Mouse (Mus musculus) gastrocnemius, postnatal 4 days (tissue): Measurements from ENCODE around the gene R3hdm4. TPM values are rescaled to one million over a fixed set of nuclear protein-coding genes. Genes with fewer than 3 reads are reported as not detected.
A peak's percentile ranks its signal among the peaks of the same experiment; 100 is the strongest.
"Not testable (repeated sequence)": the region's sequence is repeated elsewhere in the genome, so short reads cannot be mapped to it uniquely, and the experiment has no call there.

Experiments
- DNase-seq, 2 experiments: peaks; one replicate each; pipeline ENCODE4 v3.0.0; 2021 to 2022; ENCODE audit warnings: low spot score in 2 of 2, mixed read lengths in 2 of 2
- long read RNA-seq, 2 experiments: library from polyadenylated mRNA; stranded (forward); transcript quantifications; one replicate each; pipeline ENCODE4 v2.0.0; 2021
- total RNA-seq, 2 experiments: library from RNA; stranded (reverse); gene quantifications; 2 replicates each; pipeline ENCODE4 v1.2.3; 2021

Gene R3hdm4
- total RNA-seq = 100 to 1,000 TPM in 1 of 2 experiments, 10 to 100 TPM in 1; 97.9 to 102 TPM
- long read RNA-seq, experiment 1, transcript R3hdm4-201 (8 exons, 1,898 nt) = major isoform, 107 of 138 reads
- long read RNA-seq, experiment 1, partial matches to known transcripts = 10 of 138 reads
- long read RNA-seq, experiment 1, other reads (novel, unspliced or antisense) = 21 of 138 reads
- long read RNA-seq, experiment 2, transcript R3hdm4-201 (8 exons, 1,898 nt) = major isoform, 103 of 136 reads
- long read RNA-seq, experiment 2, partial matches to known transcripts = 11 of 136 reads
- long read RNA-seq, experiment 2, other reads (novel, unspliced or antisense) = 22 of 136 reads

DNA sequence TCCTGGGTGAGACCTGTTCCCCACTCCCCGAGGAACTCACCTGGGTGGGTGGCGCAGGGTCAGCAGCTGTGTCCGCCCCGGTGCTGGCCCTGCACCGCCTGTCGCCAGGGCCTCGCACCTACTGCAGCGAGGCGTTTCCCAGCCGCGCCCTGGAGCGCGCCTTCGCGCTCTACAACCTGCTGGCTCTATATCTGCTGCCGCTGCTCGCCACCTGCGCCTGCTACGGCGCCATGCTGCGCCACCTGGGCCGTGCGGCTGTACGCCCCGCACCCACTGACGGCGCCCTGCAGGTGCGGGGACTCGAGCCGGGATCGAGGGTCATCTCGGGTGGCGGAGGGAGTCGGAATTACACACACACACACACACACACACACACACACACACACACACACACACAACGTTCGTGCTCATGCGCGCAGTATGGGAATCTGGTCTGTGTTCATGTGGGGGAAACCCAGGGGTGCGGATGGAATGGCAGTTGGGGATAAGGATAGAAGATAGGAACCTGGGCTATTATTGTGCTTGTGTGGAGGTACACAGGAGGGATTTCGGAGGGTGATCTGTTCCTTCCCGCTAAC is at the start of gene R3hdm4:
Gene R3hdm4 (minus strand): TSS at position 251 of the 578 bp plus-strand sequence.
- DNase-seq = no peak

DNA sequence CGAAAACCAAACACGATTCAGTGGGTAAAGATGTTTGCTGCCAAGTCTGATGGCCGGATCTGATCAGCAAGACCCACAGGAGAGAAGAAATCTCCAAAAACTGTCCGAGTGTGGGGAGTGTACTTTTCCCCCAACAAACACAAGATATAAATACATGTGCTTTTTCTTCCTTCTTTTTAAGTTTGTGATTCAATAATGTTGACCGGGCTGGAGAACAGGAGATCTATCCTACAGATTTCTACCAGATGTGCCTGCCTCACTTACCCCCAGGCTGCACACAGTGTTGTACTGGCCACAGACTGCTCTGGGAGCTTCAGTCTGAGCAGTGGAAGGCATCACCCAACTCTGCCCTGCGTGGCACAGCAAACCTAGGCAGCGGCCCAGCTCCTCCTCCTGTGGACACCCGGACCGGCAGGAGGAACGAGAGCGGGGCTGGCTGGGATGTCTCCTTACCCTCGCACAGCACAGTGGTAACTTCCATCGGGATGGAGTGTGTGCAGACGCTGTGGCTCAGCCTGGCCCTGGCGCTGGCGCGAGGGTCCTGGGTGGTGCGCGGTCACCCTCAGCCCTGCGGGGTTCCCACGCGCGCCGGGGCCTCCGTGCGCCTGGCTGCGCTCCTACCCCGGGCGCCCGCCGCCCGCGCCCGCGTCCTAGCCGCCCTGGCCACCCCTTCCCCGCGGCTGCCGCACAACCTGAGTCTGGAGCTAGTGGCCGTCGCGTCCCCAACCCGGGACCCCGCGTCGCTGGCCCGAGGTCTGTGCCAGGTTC is 49.6 kb upstream of the R3hdm4 start, which contains the start of gene Grin3b:
Gene Grin3b (plus strand): TSS at position 301 of the 768 bp plus-strand sequence.
- no peak for DNase-seq

DNA sequence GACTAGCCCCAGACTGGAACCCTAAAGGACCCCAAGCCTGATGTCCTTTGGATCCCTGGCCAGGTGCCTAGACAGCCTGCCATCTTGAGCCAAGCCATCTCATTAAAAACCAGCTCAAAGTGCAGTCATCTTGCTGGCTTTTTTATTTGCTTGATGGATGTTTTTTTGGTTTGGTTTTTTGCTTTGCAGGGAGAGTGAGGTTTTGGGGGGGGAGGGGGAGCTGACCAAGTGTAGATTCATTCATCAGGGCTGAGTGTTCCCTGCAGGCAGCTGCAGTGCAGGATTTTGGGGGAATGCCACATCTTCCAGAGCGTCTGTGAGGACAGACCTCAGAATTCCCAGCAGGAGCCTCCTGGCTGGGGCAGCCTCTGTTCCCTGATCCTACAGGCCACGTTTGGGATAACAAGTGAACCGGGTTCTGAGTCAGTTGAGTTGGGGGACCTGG is 48.1 kb upstream of the R3hdm4 start:
- no peak for DNase-seq

DNA sequence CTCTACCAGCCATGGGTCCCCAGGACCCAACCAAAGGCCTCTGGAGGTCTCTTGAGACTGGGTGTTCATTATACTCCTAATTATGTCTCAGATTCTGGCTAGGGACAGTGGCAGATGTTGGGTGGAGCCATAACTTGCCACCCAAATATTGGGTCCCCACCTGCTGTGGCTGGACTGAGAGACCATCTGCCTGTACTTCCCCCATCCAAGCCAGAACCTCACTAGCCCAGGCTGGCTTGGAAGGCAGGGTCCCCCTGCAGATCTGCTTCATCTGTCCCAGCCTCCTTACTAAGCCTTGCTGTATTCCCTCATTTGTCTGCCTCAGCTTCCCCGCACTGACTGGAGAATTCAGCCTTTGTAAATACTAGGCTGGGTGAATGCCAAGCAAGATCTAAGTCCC is 47.2 kb upstream of the R3hdm4 start:
- no peak for DNase-seq

DNA sequence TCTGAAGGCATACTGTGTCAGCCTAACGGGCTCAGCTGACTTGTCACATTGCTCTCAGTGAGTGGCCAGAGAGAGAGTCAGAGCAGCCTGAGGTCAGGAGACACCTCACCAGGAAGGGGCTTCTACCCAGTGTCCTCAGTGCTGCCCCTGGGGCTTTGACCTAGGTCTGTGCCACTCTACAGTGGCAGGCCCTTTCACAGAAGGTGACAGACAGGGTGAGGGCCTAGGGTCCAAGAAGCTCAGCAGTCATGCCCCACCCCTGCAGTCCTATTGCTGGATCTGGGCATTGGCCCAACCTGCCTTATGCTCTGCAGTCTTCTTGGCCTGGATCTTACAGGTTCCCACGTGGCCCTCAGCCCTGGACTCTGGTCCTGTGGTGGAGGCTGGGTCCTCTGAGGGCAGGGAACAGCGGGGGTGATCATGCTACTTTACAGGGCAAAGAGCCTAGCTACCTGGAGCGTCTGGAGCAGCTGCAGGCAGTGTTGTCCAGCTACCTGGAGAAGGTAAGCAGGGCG is 45.9 kb upstream of the R3hdm4 start:
- DNase-seq = no peak

DNA sequence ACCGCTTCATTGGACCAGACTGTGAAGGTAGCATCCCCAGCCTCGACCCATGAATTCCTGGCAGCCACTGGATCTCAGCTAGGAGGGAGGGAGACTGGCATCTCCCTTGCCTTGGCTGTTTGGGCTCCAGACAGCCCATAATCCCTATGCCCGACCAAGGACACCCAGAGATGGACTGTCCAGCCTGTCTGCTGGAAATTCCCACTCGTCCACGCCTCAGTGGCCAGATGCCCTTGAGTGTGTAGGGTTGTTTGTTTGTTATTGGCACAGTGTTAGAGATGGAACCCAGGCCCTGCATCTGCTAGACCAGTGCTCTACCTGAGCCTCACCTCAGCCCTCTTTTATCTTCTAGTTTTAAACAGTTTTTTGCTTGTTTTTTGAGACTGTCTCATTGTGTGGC is 44.3 kb upstream of the R3hdm4 start:
- no peak for DNase-seq

DNA sequence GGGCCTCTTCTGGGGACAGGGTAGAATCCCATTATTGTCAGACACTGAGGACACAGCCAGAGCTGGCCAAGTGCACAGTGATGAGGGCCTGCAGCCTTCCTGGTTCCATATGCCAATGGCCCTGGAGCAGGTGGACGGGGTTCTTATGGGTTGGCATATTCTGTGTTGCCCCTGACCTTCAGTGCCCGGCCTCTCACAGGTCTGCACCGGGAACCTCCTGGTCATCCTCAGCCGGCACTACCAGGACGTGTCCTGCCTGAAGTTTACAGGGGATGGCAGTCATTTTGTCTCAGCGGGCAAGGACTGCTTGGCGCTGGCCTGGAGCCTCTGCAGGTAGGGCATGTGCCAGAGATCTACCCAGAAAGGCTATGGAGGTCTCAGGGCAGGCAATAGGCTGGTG is 43.7 kb upstream of the R3hdm4 start:
- DNase-seq = no peak

DNA sequence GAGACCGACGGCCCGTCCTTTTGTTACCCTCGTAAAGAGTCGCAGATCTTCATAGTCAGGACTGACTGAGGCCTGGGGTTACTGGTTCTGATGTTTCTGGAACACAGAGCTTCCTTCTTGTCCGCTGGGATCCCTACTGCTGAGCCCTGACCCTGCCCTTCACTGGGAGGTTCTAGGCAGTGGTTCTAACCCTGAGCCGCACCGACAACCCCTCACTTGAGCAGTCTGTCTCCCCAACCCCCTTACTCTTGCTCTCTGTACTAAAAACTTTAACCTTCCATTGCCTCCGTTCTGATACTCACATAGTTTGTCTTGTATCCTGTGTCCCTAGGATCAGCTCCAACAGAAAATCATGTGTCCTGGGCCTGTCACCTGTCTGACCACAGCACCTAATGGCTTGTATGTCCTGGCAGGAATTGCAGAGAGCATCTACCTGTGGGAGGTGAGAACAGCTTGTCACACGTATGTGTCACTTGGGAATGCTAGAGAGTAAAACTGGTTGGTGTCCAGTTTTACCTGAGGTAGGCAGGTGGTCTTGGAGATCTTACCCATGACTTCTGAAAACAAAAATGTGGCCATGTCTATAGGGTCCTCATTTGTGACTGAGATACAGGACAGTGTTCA is 39.8 kb upstream of the R3hdm4 start:
- DNase-seq = no peak

DNA sequence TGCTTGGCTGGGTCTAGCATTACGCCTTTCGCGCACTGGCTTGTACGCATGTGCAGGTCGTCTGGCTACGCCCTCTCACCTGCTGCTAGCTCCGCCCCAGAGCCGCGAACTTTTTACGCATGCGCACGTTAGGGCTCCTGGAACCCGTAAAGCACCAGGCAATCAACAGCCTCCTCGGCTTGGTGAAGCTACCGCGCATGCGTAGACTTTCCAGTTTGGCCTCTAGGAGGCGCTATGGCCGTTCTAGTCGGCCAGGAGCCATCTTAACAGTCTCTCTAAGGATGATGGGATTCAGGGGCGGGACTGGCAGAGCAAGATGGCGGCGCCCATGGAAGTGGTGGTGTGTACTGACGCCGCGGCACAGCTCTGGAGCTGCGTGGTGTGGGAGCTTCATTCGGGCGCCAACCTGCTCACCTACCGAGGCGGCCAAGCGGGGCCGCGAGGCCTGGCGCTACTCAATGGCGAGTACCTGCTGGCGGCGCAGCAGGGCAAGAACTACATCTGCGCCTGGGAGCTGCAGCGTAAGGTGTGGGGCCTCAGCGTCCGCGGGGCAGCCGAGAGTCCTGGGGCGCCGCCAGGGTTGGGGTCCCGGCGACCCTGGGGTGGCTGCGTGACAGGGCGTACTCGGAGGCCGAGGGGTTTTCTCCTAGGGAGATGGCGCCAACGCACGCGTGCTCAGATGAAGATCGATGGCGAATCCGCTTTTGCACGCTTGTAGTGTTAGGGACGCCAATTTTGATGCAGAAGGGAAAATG is 39.0 kb upstream of the R3hdm4 start, which contains the start of gene Wdr18:
Gene Wdr18 (plus strand): TSS at position 306 of the 755 bp plus-strand sequence.
- DNase-seq = peak; percentile 96

DNA sequence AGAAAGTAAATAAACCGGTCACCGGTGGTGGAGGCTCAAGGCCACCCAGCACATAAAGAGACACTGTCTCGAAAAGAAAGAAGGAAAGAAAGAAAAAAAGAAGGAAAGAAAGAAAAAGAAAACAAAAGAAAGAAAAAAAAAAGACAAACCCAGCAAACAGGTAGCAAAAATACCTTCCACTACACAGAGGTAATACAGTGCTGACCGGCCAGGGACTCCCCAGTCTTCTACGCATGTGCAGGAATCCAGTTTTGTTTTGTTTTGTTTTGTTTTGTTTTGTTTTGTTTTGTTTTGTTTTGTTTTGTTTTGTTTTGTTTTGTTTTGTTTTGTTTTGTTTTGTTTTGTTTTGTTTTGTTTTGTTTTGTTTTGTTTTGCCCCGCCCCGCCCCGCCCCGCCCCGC is 38.4 kb upstream of the R3hdm4 start:
- DNase-seq = not testable (repeated sequence)

DNA sequence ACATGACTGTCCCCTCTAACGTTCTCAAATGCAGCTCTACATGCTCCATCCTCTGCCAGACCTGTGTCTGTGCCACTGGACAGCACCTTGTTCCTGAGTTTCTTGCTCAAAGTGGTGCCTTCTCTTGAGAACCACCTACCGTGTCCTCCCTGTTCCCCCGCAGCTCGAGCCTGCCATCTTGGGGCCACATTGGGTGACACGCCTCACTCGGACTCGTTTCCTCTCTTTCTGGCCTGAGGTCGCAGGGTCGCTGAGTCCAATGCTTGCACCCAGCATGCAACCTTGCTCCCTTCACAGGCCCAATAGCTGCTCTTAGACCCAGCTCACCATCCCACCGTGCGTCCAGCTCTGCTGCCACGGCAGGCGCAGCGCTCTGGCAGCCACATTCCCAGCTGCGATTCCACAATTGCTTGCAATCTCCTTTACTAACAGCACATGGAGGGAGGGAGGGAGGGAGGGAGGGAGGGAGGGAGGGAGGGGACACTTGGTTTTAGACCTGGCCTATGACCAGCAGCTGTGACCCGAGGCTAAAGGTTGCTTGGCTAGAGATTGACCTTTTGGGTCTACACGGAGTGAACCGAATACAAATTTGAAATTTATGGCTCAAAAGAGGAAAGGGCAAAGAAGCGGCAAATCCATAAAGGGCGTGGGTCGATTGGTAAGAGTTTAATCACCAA is 37.3 kb upstream of the R3hdm4 start:
- DNase-seq = peak; percentile 70 to 81

DNA sequence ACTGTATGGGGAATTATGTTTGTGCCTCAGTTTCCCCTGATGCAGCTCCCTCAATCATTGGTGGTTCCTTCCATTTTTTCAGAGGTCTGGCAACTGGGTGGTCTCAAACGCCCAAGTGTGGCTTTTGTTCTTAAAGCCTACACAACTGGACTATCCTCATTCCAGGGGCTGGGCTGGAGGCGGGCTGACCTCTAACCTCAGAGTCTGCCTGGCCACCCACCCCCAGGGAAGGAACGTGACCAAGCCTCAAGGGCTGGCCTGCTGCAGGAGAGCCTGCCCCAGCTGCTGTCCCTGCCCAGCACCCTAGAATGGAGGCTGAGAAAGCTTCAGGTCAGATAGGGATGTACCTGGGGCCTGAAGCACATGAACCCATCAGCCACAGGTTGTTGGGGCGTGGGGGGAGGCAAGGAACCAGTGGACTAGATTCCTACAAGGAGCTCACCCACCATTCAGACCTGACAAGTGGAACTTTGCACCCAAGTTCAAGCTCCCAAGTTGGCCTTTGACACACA is 35.7 kb upstream of the R3hdm4 start:
- no peak for DNase-seq

DNA sequence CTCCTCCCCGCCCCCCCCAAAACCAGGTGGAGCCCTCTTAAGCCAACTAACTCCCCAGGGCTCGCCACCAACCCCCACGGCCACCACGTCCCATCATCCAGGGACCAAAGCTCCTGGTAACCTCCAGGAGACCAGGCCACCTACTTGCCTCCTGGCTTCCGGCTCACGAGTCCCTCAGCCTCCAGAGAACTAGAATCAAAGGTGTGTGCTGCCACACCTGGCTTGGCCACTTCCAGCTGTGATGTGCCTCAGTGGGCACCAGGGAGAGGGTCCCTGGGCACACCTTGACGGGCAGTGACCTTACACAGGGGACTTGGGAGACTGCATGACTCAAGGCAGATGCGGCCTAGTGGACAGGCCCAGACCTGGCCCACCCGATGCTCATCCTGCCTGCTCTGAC is 34.7 kb upstream of the R3hdm4 start:
- no peak for DNase-seq

DNA sequence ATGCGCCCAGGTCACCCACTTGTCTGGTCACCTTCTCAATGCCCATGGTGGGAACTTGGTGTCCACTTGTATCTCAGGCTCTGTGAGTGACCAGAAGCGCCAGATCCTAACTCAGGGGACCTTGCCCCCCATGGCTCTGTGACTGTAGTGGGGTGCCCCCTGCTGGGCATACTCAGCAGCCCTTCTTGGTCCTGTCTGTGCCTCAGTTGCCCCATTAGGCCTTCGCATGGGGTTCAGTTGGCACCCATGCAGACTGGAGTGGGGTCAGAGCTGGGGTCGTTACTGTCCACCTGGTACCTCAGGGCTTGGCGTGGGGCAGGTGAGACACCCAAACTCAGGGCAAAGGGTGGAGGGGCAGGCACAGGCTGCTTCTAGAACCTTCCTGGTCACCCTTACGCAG is 32.9 kb upstream of the R3hdm4 start:
- DNase-seq = no peak

DNA sequence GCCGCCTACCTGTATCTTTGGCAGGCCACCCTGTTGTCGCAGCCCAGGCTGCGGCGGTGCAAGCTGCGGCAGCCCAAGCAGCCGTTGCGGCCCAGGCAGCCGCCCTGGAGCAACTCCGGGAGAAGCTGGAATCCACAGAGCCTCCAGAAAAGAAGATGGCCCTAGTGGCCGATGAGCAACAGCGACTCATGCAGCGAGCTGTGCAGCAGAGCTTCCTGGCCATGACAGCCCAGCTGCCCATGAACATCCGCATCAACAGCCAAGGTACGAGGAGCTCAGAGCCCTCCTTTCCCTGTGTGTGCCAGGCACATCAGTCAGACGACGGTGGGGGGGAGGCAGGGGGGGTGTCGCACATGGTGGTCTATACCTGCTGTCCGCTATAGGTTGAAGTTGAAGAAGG is 29.7 kb upstream of the R3hdm4 start:
- no peak for DNase-seq

DNA sequence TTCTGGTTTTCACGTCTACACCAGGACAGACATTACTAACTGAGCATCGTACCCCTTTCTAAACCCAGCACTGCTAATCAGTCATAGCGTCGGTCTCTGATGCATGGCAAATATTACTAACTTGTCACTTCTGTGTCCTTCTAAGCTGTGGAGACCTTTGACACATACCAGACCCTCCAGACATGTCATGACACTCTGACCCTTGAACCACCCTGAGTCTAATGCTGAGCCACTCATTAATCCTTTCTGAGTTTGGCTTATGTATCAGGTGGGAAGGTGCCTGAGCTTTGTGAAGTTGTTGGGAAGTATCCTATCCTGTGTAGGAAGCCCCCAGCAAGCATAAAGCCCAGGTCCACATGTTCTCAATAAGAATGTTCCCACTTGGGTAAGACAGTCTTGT is 28.9 kb upstream of the R3hdm4 start:
- no peak for DNase-seq

DNA sequence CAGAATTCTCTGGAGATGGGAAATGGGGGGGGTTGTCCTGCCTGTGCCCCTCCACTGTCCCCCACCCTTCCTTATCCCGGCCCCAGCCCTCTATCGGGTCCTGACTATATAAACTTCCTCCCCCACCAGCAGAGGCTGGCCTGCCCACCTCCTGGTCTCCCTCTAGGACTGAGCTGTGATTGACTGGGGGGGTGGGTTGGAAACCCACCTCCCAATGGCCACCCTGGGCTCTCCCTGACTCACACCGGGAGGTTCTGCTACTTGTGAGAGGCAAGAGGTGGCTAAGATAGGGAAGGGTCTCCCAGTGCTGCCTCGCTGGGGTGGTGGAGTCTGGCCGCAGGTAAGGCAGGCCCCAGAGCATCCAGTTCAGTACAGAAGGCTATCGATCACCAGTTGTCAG is 26.5 kb upstream of the R3hdm4 start:
- no peak for DNase-seq

DNA sequence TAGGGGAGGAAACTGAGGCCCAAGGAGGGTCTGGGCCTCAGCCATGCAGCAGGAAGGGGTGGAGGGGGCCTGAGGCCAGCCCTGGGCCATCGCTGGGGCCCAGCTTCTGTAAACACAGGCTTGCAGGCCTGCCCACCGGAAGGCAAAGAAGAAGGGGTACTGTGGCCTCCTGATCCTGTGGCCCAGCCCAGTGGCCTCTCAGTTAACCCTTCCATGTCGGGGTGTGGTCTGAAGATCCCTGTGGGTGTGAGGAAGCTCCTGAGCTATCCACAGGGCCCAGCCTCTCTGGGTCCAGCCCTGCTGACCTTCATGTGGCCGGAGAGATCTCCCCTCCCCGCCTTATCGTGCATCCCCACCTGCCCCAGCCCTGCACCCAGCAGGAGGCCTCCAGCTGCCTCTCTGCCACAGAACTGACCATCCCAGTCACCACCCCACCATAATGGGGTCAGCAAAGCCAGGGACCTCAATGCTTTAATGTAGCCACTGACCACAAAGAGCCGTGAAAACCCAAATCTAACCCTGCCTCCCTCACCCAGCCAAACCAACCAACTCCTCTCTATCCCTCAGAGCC is 25.8 kb upstream of the R3hdm4 start:
- DNase-seq = no peak

DNA sequence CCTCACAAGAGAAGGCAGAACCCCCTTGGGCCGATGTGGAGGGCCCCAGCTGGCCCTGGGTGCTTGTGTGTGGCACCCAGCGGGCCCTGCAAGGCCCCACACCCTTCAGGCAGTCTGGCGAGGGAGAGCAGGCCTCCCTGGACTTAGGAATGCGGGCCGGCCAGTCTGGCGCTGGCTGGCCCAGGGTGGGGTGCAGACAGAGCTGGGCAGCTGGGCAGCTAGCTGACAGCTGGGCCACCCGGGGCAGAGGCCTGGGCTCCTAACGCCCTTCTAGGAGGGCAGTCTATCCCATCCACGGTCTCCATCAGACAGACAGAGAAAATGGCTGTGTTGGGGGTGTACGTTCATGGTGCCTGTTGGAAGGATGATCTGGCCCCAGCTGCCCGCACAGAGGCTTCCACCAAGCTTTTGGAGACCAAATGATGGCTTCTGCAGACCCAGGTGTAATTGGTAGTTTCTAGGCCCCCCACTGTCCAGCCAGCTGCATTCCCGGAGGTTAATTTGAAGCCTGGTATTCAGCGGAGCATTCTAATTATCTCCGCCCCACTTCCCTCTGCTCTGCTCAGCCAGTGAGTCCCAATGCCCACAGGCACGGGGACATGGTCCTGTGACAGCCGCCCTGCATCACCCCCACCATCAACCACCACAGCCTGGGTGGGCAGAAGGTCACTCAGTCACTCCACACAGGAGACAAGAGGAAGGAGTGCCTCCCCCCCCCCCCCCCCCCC is 24.7 kb upstream of the R3hdm4 start:
- DNase-seq = no peak
